Mouse (Mus musculus): ENCODE measurements around the gene Txnrd1. TPM values are rescaled to one million over a fixed set of nuclear protein-coding genes. Genes with fewer than 3 reads are reported as not detected.

Gene Txnrd1
- polyA plus RNA-seq, 1 experiment from 2014 or later, result 214 TPM

- Histone ChIP-seq H3K4me2 (ENCODE audit: low read depth, low read length, severe bottlenecking) (no peak overlapping the region), H3K27me3 (ENCODE audit: control insufficient read depth, insufficient read depth, low read length) (no peaks in the 10 kb centered on the region), H3K36me3 (ENCODE audit: control insufficient read depth, insufficient read depth, low read length) (peaks cover 6% of the 10 kb centered on the region; the same call in 1 of the 2 replicates), H3K9ac (ENCODE audit: low read length) (no peak overlapping the region), H3K9me3 (ENCODE audit: control insufficient read depth, low read length) (no peaks in the 10 kb centered on the region), H3K27ac (ENCODE audit: low read depth, low read length) (no peak overlapping the region), H3K4me3 (ENCODE audit: low read depth, low read length) (no peak overlapping the region), H3K4me1 (replicated peaks; ENCODE audit: control insufficient read depth, insufficient read depth, low read length) (peaks cover 9% of the 10 kb centered on the region; the same call in 1 of the 2 replicates)
- DNase-seq (ENCODE audit: low spot score) (peak; percentile 92), ATAC-seq (replicated peaks; ENCODE audit: low FRiP score) (peak; percentile 75)
- 6% methylated on average over 7 of the region's 7 CpGs for WGBS
These were observed 67.7 kb downstream of the Txnrd1 start for GRCm38 (mm10) chr10:82901436-82901835.

GRCm38 (mm10) chr10:82908526-82908925 lies 74.8 kb downstream of the Txnrd1 start:
- no peak overlapping the region for H3K4me2 ChIP-seq (ENCODE audit: low read depth, low read length, severe bottlenecking)
- H3K9me3 ChIP-seq (ENCODE audit: control insufficient read depth, low read length), result no peaks in the 10 kb centered on the region
- H3K9ac ChIP-seq (ENCODE audit: low read length), result no peak overlapping the region
- ATAC-seq (replicated peaks; ENCODE audit: low FRiP score) (no peak), DNase-seq (ENCODE audit: low spot score) (no peak)
- no peak overlapping the region for H3K4me3 ChIP-seq (ENCODE audit: low read depth, low read length)
- WGBS, result 90% methylated on average over 7 of the region's 7 CpGs
- no peak overlapping the region for H3K27ac ChIP-seq (ENCODE audit: low read depth, low read length)
- H3K27me3 ChIP-seq (ENCODE audit: control insufficient read depth, insufficient read depth, low read length), result no peaks in the 10 kb centered on the region
- H3K36me3 ChIP-seq (ENCODE audit: control insufficient read depth, insufficient read depth, low read length), result no peaks in the 10 kb centered on the region
- H3K4me1 ChIP-seq (replicated peaks; ENCODE audit: control insufficient read depth, insufficient read depth, low read length), result 0 out of 2 replicates have a peak, but pooled peaks cover 2% of the 10 kb centered on the region

GRCm38 (mm10) chr10:82909382-82909781 lies 75.6 kb downstream of the Txnrd1 start:
- ATAC-seq (replicated peaks; ENCODE audit: low FRiP score) (no peak; the same call in 1 of the 2 replicates), DNase-seq (ENCODE audit: low spot score) (peak; percentile 86)
- H3K27ac ChIP-seq (ENCODE audit: low read depth, low read length), result no peak overlapping the region
- H3K9ac ChIP-seq (ENCODE audit: low read length), result peak overlapping the region; percentile 23; the same call in 1 of the 2 replicates
- peak overlapping the region; percentile 31; the same call in 1 of the 2 replicates for H3K4me2 ChIP-seq (ENCODE audit: low read depth, low read length, severe bottlenecking)
- H3K9me3 ChIP-seq (ENCODE audit: control insufficient read depth, low read length), result no peaks in the 10 kb centered on the region
- no peak overlapping the region for H3K4me3 ChIP-seq (ENCODE audit: low read depth, low read length)
- WGBS, result 15% methylated on average over 9 of the region's 9 CpGs
- 0 out of 2 replicates have a peak, but pooled peaks cover 2% of the 10 kb centered on the region for H3K4me1 ChIP-seq (replicated peaks; ENCODE audit: control insufficient read depth, insufficient read depth, low read length)
- no peaks in the 10 kb centered on the region for H3K27me3 ChIP-seq (ENCODE audit: control insufficient read depth, insufficient read depth, low read length)
- H3K36me3 ChIP-seq (ENCODE audit: control insufficient read depth, insufficient read depth, low read length), result no peaks in the 10 kb centered on the region

- H3K36me3 ChIP-seq (ENCODE audit: control insufficient read depth, insufficient read depth, low read length), result no peaks in the 10 kb centered on the region
- H3K9me3 ChIP-seq (ENCODE audit: control insufficient read depth, low read length), result no peaks in the 10 kb centered on the region
- WGBS, result 71% methylated on average over 3 of the region's 3 CpGs
- no peak overlapping the region for H3K9ac ChIP-seq (ENCODE audit: low read length)
- 0 out of 2 replicates have a peak, but pooled peaks cover 2% of the 10 kb centered on the region for H3K4me1 ChIP-seq (replicated peaks; ENCODE audit: control insufficient read depth, insufficient read depth, low read length)
- no peaks in the 10 kb centered on the region for H3K27me3 ChIP-seq (ENCODE audit: control insufficient read depth, insufficient read depth, low read length)
- ATAC-seq (replicated peaks; ENCODE audit: low FRiP score) (no peak), DNase-seq (ENCODE audit: low spot score) (no peak)
- no peak overlapping the region for H3K4me2 ChIP-seq (ENCODE audit: low read depth, low read length, severe bottlenecking)
- H3K27ac ChIP-seq (ENCODE audit: low read depth, low read length), result no peak overlapping the region
- H3K4me3 ChIP-seq (ENCODE audit: low read depth, low read length), result no peak overlapping the region
These were observed 76.4 kb downstream of the Txnrd1 start for GRCm38 (mm10) chr10:82910198-82910597.

DNA sequence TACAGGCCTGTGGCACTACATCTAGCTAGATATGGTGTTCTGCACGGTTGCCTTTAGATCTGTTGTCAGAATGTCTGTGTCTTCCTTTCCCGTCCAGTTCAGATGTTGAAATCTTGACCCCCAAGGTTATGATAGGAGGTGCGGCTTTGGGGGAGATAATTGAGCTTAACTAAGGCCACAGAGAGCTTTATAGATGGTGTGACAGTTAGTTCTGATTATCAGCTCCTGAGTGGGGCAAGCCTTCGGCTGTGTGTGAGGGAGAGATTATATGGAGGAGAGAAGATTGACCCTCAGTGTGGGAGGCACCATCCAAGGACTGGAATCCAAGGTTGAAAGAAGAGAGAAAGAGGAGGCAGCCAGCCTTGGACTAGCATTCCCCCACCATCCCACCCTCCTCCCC lies 79.5 kb downstream of the Txnrd1 start:
- Histone ChIP-seq H3K4me2 (ENCODE audit: low read depth, low read length, severe bottlenecking) (no peak overlapping the region), H3K4me1 (replicated peaks; ENCODE audit: control insufficient read depth, insufficient read depth, low read length) (0 out of 2 replicates have a peak, but pooled peaks cover 2% of the 10 kb centered on the region), H3K9ac (ENCODE audit: low read length) (no peak overlapping the region), H3K9me3 (ENCODE audit: control insufficient read depth, low read length) (no peaks in the 10 kb centered on the region), H3K27me3 (ENCODE audit: control insufficient read depth, insufficient read depth, low read length) (no peaks in the 10 kb centered on the region), H3K36me3 (ENCODE audit: control insufficient read depth, insufficient read depth, low read length) (no peaks in the 10 kb centered on the region), H3K4me3 (ENCODE audit: low read depth, low read length) (no peak overlapping the region), H3K27ac (ENCODE audit: low read depth, low read length) (no peak overlapping the region)
- no peak for ATAC-seq (replicated peaks; ENCODE audit: low FRiP score)
- WGBS, result 86% methylated on average over 4 of the region's 4 CpGs
- DNase-seq (ENCODE audit: low spot score), result no peak

GRCm38 (mm10) chr10:82913772-82914171 lies 80.0 kb downstream of the Txnrd1 start:
- H3K9ac ChIP-seq (ENCODE audit: low read length), result no peak overlapping the region
- 0 out of 2 replicates have a peak, but pooled peaks cover 2% of the 10 kb centered on the region for H3K4me1 ChIP-seq (replicated peaks; ENCODE audit: control insufficient read depth, insufficient read depth, low read length)
- H3K36me3 ChIP-seq (ENCODE audit: control insufficient read depth, insufficient read depth, low read length), result no peaks in the 10 kb centered on the region
- WGBS, result 90% methylated on average over 6 of the region's 6 CpGs
- H3K4me2 ChIP-seq (ENCODE audit: low read depth, low read length, severe bottlenecking), result no peak overlapping the region
- DNase-seq (ENCODE audit: low spot score), result no peak
- H3K9me3 ChIP-seq (ENCODE audit: control insufficient read depth, low read length), result no peaks in the 10 kb centered on the region
- H3K4me3 ChIP-seq (ENCODE audit: low read depth, low read length), result no peak overlapping the region
- H3K27me3 ChIP-seq (ENCODE audit: control insufficient read depth, insufficient read depth, low read length), result no peaks in the 10 kb centered on the region
- no peak for ATAC-seq (replicated peaks; ENCODE audit: low FRiP score)
- H3K27ac ChIP-seq (ENCODE audit: low read depth, low read length), result no peak overlapping the region

GRCm38 (mm10) chr10:82918675-82919074 lies 84.9 kb downstream of the Txnrd1 start:
- DNase-seq (ENCODE audit: low spot score) (no peak), ATAC-seq (replicated peaks; ENCODE audit: low FRiP score) (no peak)
- no peaks in the 10 kb centered on the region for H3K9me3 ChIP-seq (ENCODE audit: control insufficient read depth, low read length)
- H3K27ac ChIP-seq (ENCODE audit: low read depth, low read length), result no peak overlapping the region
- WGBS, result 70% methylated on average over 2 of the region's 2 CpGs
- no peaks in the 10 kb centered on the region for H3K4me1 ChIP-seq (replicated peaks; ENCODE audit: control insufficient read depth, insufficient read depth, low read length)
- no peak overlapping the region for H3K4me3 ChIP-seq (ENCODE audit: low read depth, low read length)
- no peak overlapping the region for H3K9ac ChIP-seq (ENCODE audit: low read length)
- no peak overlapping the region for H3K4me2 ChIP-seq (ENCODE audit: low read depth, low read length, severe bottlenecking)
- H3K36me3 ChIP-seq (ENCODE audit: control insufficient read depth, insufficient read depth, low read length), result no peaks in the 10 kb centered on the region
- H3K27me3 ChIP-seq (ENCODE audit: control insufficient read depth, insufficient read depth, low read length), result no peaks in the 10 kb centered on the region

- no peaks in the 10 kb centered on the region for H3K27me3 ChIP-seq (ENCODE audit: control insufficient read depth, insufficient read depth, low read length)
- H3K4me2 ChIP-seq (ENCODE audit: low read depth, low read length, severe bottlenecking), result no peak overlapping the region
- H3K9ac ChIP-seq (ENCODE audit: low read length), result no peak overlapping the region
- H3K4me1 ChIP-seq (replicated peaks; ENCODE audit: control insufficient read depth, insufficient read depth, low read length), result no peaks in the 10 kb centered on the region
- H3K36me3 ChIP-seq (ENCODE audit: control insufficient read depth, insufficient read depth, low read length), result no peaks in the 10 kb centered on the region
- no peak overlapping the region for H3K27ac ChIP-seq (ENCODE audit: low read depth, low read length)
- H3K9me3 ChIP-seq (ENCODE audit: control insufficient read depth, low read length), result no peaks in the 10 kb centered on the region
- 85% methylated on average over 4 of the region's 4 CpGs for WGBS
- H3K4me3 ChIP-seq (ENCODE audit: low read depth, low read length), result no peak overlapping the region
- ATAC-seq (replicated peaks; ENCODE audit: low FRiP score) (no peak), DNase-seq (ENCODE audit: low spot score) (no peak)
These were observed 85.7 kb downstream of the Txnrd1 start for GRCm38 (mm10) chr10:82919404-82919980.

- WGBS, result 83% methylated on average over 3 of the region's 3 CpGs
- Histone ChIP-seq H3K27me3 (ENCODE audit: control insufficient read depth, insufficient read depth, low read length) (no peaks in the 10 kb centered on the region), H3K36me3 (ENCODE audit: control insufficient read depth, insufficient read depth, low read length) (no peaks in the 10 kb centered on the region), H3K4me2 (ENCODE audit: low read depth, low read length, severe bottlenecking) (no peak overlapping the region), H3K9ac (ENCODE audit: low read length) (no peak overlapping the region), H3K4me1 (replicated peaks; ENCODE audit: control insufficient read depth, insufficient read depth, low read length) (no peaks in the 10 kb centered on the region), H3K27ac (ENCODE audit: low read depth, low read length) (no peak overlapping the region), H3K4me3 (ENCODE audit: low read depth, low read length) (no peak overlapping the region), H3K9me3 (ENCODE audit: control insufficient read depth, low read length) (no peaks in the 10 kb centered on the region; the same call in 1 of the 2 replicates)
- ATAC-seq (replicated peaks; ENCODE audit: low FRiP score) (no peak), DNase-seq (ENCODE audit: low spot score) (no peak)
These were observed 89.8 kb downstream of the Txnrd1 start for GRCm38 (mm10) chr10:82923547-82923946.

Data from forebrain, embryonic 11.5 days (tissue).